Mouse (Mus musculus) stomach, postnatal 0 days (tissue): Measurements from ENCODE around the gene Cntd1.

Source experiments
- CTCF ChIP-seq: IDR thresholded peaks from 2 replicates; pipeline ENCODE4 v1.5.1; 2016; ENCODE audit warnings: antibody characterized with exemption, low read depth, mild to moderate bottlenecking, moderate library complexity
- EP300 ChIP-seq: optimal IDR thresholded peaks from 2 replicates; pipeline ENCODE3; 2016; ENCODE audit warnings: antibody characterized with exemption

DNA sequence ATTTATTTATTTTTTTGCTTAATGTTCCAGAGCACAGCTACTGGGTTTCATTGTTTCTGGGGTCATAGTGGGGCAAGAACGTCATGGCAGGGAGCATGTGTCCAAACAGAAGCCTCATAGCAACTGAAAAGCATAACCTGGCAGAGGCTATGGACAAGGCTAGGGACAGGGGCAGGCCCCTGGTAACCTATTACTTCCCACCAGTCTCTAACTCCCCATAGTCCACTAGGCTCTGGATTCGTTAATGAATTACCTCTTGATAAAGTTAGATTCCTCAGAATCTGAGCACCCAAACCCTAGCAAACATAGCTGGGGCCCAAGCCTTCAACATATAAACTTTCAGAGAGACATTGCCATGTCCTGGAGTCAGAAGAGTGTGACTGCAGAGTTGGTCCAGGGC, 27.8 kb upstream of the Cntd1 start:
- no peak for TF ChIP-seq EP300
- TF ChIP-seq CTCF, result no peak
